Mouse (Mus musculus): ENCODE measurements around the gene Gm28897. TPM values are rescaled to one million over a fixed set of nuclear protein-coding genes. Genes with fewer than 3 reads are reported as not detected.
"Not testable (repeated sequence)": the region's sequence is repeated elsewhere in the genome, so short reads cannot be mapped to it uniquely, and the experiment has no call there.

Gene Gm28897
- not detected in 2 replicates for polyA plus RNA-seq (2015; fragmentation: Nextera tagmentation; extraction: Ambion mirVana)

- not testable (repeated sequence) for H3K9me3 ChIP-seq (replicated peaks); H3K4me2 ChIP-seq; H3K36me3 ChIP-seq (replicated peaks); H3K4me1 ChIP-seq (replicated peaks); H3K4me3 ChIP-seq (replicated peaks); H3K27me3 ChIP-seq; H3K9ac ChIP-seq; H3K27ac ChIP-seq (replicated peaks); ATAC-seq (ENCODE audit: insufficient read depth)
- WGBS (ENCODE audit: insufficient replicate concordance) = no CpG with 5 or more reads among the region's 6 CpGs
Observed at GRCm38 (mm10) chrY:80926695-80927094, at the start of gene Gm28897. Gene Gm28897 (plus strand): TSS chrY:80926995.

Data from liver, embryonic 15.5 days (tissue).